Mouse (Mus musculus): ENCODE measurements around the gene Zfp963. TPM values are rescaled to one million over a fixed set of nuclear protein-coding genes. Genes with fewer than 3 reads are reported as not detected.

Zfp963 gene
- polyA plus RNA-seq, 1 experiment from 2014 or later, result 10.6 TPM

- WGBS, result 90% methylated on average over 9 of the region's 9 CpGs
- Histone ChIP-seq H3K9ac (replicated peaks; ENCODE audit: low read length) (no peak overlapping the region), H3K4me2 (ENCODE audit: low read length) (no peak overlapping the region), H3K27me3 (ENCODE audit: control insufficient read depth, insufficient read depth, low read length) (no peaks in the 10 kb centered on the region), H3K27ac (replicated peaks; ENCODE audit: low read depth, low read length) (no peak overlapping the region), H3K9me3 (ENCODE audit: control insufficient read depth, low read length) (no peaks in the 10 kb centered on the region), H3K4me1 (ENCODE audit: control insufficient read depth, insufficient read depth, low read length) (peaks cover 26% of the 10 kb centered on the region), H3K4me3 (replicated peaks; ENCODE audit: low read depth, low read length) (no peak overlapping the region), H3K36me3 (ENCODE audit: control insufficient read depth, insufficient read depth, low read length) (peaks cover 29% of the 10 kb centered on the region)
- ATAC-seq (ENCODE audit: low FRiP score, low TSS enrichment) (no peak), DNase-seq (no peak)
Observed at GRCm38 (mm10) chr8:69771221-69771620, 21.5 kb upstream of the Zfp963 start.

- Histone ChIP-seq H3K36me3 (ENCODE audit: control insufficient read depth, insufficient read depth, low read length) (peaks cover 65% of the 10 kb centered on the region), H3K4me3 (replicated peaks; ENCODE audit: low read depth, low read length) (no peak overlapping the region), H3K4me2 (ENCODE audit: low read length) (no peak overlapping the region), H3K9me3 (ENCODE audit: control insufficient read depth, low read length) (no peaks in the 10 kb centered on the region), H3K27me3 (ENCODE audit: control insufficient read depth, insufficient read depth, low read length) (no peaks in the 10 kb centered on the region), H3K9ac (replicated peaks; ENCODE audit: low read length) (no peak overlapping the region), H3K27ac (replicated peaks; ENCODE audit: low read depth, low read length) (no peak overlapping the region), H3K4me1 (ENCODE audit: control insufficient read depth, insufficient read depth, low read length) (no peaks in the 10 kb centered on the region)
- WGBS, result 90% methylated on average over 4 of the region's 4 CpGs
- ATAC-seq (ENCODE audit: low FRiP score, low TSS enrichment) (no peak), DNase-seq (no peak)
Observed at GRCm38 (mm10) chr8:69761814-69762445, 12.2 kb upstream of the Zfp963 start.

- H3K36me3 ChIP-seq (ENCODE audit: control insufficient read depth, insufficient read depth, low read length), result peaks cover 38% of the 10 kb centered on the region
- no peaks in the 10 kb centered on the region for H3K27me3 ChIP-seq (ENCODE audit: control insufficient read depth, insufficient read depth, low read length)
- H3K9ac ChIP-seq (replicated peaks; ENCODE audit: low read length), result no peak overlapping the region
- H3K27ac ChIP-seq (replicated peaks; ENCODE audit: low read depth, low read length), result no peak overlapping the region
- no peak overlapping the region for H3K4me2 ChIP-seq (ENCODE audit: low read length)
- 97% methylated on average over 5 of the region's 5 CpGs for WGBS
- no peaks in the 10 kb centered on the region for H3K9me3 ChIP-seq (ENCODE audit: control insufficient read depth, low read length)
- DNase-seq (no peak), ATAC-seq (ENCODE audit: low FRiP score, low TSS enrichment) (no peak)
- H3K4me1 ChIP-seq (ENCODE audit: control insufficient read depth, insufficient read depth, low read length), result no peaks in the 10 kb centered on the region
- H3K4me3 ChIP-seq (replicated peaks; ENCODE audit: low read depth, low read length), result no peak overlapping the region
Observed at GRCm38 (mm10) chr8:69758316-69758715, 8.5 kb upstream of the Zfp963 start.

- Histone ChIP-seq H3K4me1 (ENCODE audit: control insufficient read depth, insufficient read depth, low read length) (peaks cover 9% of the 10 kb centered on the region; the same call in 1 of the 2 replicates), H3K9ac (replicated peaks; ENCODE audit: low read length) (no peak overlapping the region), H3K4me3 (replicated peaks; ENCODE audit: low read depth, low read length) (no peak overlapping the region), H3K36me3 (ENCODE audit: control insufficient read depth, insufficient read depth, low read length) (peaks cover 8% of the 10 kb centered on the region; the same call in 1 of the 2 replicates), H3K27ac (replicated peaks; ENCODE audit: low read depth, low read length) (no peak overlapping the region), H3K27me3 (ENCODE audit: control insufficient read depth, insufficient read depth, low read length) (no peaks in the 10 kb centered on the region), H3K4me2 (ENCODE audit: low read length) (no peak overlapping the region), H3K9me3 (ENCODE audit: control insufficient read depth, low read length) (no peaks in the 10 kb centered on the region)
- no peak for ATAC-seq (ENCODE audit: low FRiP score, low TSS enrichment)
- DNase-seq, result no peak
- 95% methylated on average over 2 of the region's 2 CpGs for WGBS
Observed at GRCm38 (mm10) chr8:69752437-69752836, 2.7 kb upstream of the Zfp963 start.

DNA sequence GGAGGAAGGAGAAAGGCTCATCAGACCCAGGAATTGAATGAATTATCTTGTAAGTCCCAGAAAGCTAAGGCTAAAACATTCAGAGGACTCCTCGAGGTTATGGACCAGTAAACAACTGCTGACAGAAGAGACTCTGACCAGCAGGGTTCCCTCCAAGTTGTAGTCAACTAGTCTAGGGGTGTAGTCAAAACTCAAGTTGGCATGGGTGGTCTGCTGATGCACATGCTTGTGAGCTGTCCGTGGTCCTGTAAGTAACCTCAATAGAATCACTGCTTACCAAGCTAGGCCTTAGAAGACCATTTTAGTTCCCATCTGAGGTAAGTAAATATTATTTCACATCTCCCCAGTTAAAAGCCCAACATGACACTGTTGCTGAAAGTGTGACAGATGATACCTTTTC is 8.5 kb downstream of the Zfp963 start:
- H3K4me3 ChIP-seq (replicated peaks; ENCODE audit: low read depth, low read length), result no peak overlapping the region
- no peak for ATAC-seq (ENCODE audit: low FRiP score, low TSS enrichment)
- WGBS, result 79% methylated on average over 2 of the region's 2 CpGs

DNA sequence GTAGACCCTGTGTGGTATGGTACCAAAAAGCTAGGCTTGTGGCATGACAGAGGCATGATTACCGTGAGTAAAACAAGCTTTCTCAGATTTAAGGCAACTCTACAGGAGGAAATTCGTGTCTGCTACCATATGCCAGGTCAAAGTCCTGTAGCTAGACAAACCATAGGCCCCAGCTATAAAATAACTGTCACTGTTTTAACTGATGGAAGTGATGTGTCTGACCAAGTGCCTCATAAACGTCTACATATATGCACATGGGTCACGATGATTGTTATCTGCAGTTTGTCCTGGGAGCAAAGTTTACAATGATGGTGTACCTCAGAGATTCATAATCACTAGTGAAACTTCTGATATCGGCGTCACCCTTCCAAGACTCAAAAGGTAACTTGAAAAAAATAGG is 9.0 kb downstream of the Zfp963 start:
- Histone ChIP-seq H3K9me3 (ENCODE audit: control insufficient read depth, low read length) (no peaks in the 10 kb centered on the region), H3K4me2 (ENCODE audit: low read length) (no peak overlapping the region), H3K27me3 (ENCODE audit: control insufficient read depth, insufficient read depth, low read length) (no peaks in the 10 kb centered on the region), H3K27ac (replicated peaks; ENCODE audit: low read depth, low read length) (no peak overlapping the region), H3K36me3 (ENCODE audit: control insufficient read depth, insufficient read depth, low read length) (peaks cover 16% of the 10 kb centered on the region), H3K4me3 (replicated peaks; ENCODE audit: low read depth, low read length) (no peak overlapping the region), H3K4me1 (ENCODE audit: control insufficient read depth, insufficient read depth, low read length) (no peaks in the 10 kb centered on the region), H3K9ac (replicated peaks; ENCODE audit: low read length) (no peak overlapping the region)
- WGBS, result 89% methylated on average over 6 of the region's 6 CpGs
- ATAC-seq (ENCODE audit: low FRiP score, low TSS enrichment) (no peak), DNase-seq (no peak)

More for the DNA sequence above, 8.5 kb downstream of the Zfp963 start:
- Histone ChIP-seq H3K27ac (replicated peaks; ENCODE audit: low read depth, low read length) (no peak overlapping the region), H3K27me3 (ENCODE audit: control insufficient read depth, insufficient read depth, low read length) (no peaks in the 10 kb centered on the region), H3K9me3 (ENCODE audit: control insufficient read depth, low read length) (no peaks in the 10 kb centered on the region), H3K36me3 (ENCODE audit: control insufficient read depth, insufficient read depth, low read length) (peaks cover 16% of the 10 kb centered on the region), H3K9ac (replicated peaks; ENCODE audit: low read length) (no peak overlapping the region), H3K4me2 (ENCODE audit: low read length) (no peak overlapping the region), H3K4me1 (ENCODE audit: control insufficient read depth, insufficient read depth, low read length) (no peaks in the 10 kb centered on the region)
- DNase-seq, result no peak

- no peak overlapping the region for H3K27ac ChIP-seq (replicated peaks; ENCODE audit: low read depth, low read length)
- no peak for ATAC-seq (ENCODE audit: low FRiP score, low TSS enrichment)
- no peak overlapping the region for H3K4me2 ChIP-seq (ENCODE audit: low read length)
- no peaks in the 10 kb centered on the region for H3K36me3 ChIP-seq (ENCODE audit: control insufficient read depth, insufficient read depth, low read length)
- DNase-seq, result no peak
- H3K27me3 ChIP-seq (ENCODE audit: control insufficient read depth, insufficient read depth, low read length), result no peaks in the 10 kb centered on the region
- no peaks in the 10 kb centered on the region for H3K4me1 ChIP-seq (ENCODE audit: control insufficient read depth, insufficient read depth, low read length)
- H3K4me3 ChIP-seq (replicated peaks; ENCODE audit: low read depth, low read length), result no peak overlapping the region
- no peaks in the 10 kb centered on the region for H3K9me3 ChIP-seq (ENCODE audit: control insufficient read depth, low read length)
- H3K9ac ChIP-seq (replicated peaks; ENCODE audit: low read length), result no peak overlapping the region
- 74% methylated on average over 1 of the region's 1 CpGs for WGBS
Observed at GRCm38 (mm10) chr8:69735495-69735894, 14.3 kb downstream of the Zfp963 start.

GRCm38 (mm10) chr8:69717232-69717580 is 32.6 kb downstream of the Zfp963 start:
- H3K9me3 ChIP-seq (ENCODE audit: control insufficient read depth, low read length), result no peaks in the 10 kb centered on the region
- H3K9ac ChIP-seq (replicated peaks; ENCODE audit: low read length), result no peak overlapping the region
- H3K36me3 ChIP-seq (ENCODE audit: control insufficient read depth, insufficient read depth, low read length), result peaks cover 7% of the 10 kb centered on the region; the same call in 1 of the 2 replicates
- ATAC-seq (ENCODE audit: low FRiP score, low TSS enrichment) (peak; percentile 21), DNase-seq (no peak)
- H3K27me3 ChIP-seq (ENCODE audit: control insufficient read depth, insufficient read depth, low read length), result no peaks in the 10 kb centered on the region
- peak overlapping the region; percentile 54 for H3K4me2 ChIP-seq (ENCODE audit: low read length)
- H3K27ac ChIP-seq (replicated peaks; ENCODE audit: low read depth, low read length), result peak overlapping the region; percentile 58; the same call in 1 of the 2 replicates
- WGBS, result 46% methylated on average over 5 of the region's 5 CpGs
- H3K4me3 ChIP-seq (replicated peaks; ENCODE audit: low read depth, low read length), result peak overlapping the region; percentile 92
- H3K4me1 ChIP-seq (ENCODE audit: control insufficient read depth, insufficient read depth, low read length), result peaks cover 12% of the 10 kb centered on the region
